Mouse (Mus musculus) embryo, embryonic 10.5 days (tissue): ENCODE measurements at regions not wholly inside any gene's neighbourhood (a gene's known extent, or its start where the extent isn't known, plus 50 kb on each side); places are given as distances from the start of the nearest gene placed in this dataset.

Experiments
- DNase-seq: peaks from one replicate; pipeline ENCODE4 v3.0.0-alpha.2; 2015; ENCODE audit warnings: low spot score

GRCm38 (mm10) chr10:37613936-37614335 lies 475.2 kb upstream of the Marcks start:
- no peak for DNase-seq

- DNase-seq: no peak
These were observed 464.8 kb upstream of the Marcks start for GRCm38 (mm10) chr10:37603529-37603928.

- no peak for DNase-seq
These were observed 464.2 kb upstream of the Marcks start for GRCm38 (mm10) chr10:37602936-37603335.

- no peak for DNase-seq
These were observed 451.2 kb upstream of the Marcks start for GRCm38 (mm10) chr10:37589889-37590288.

- DNase-seq: no peak
These were observed 450.3 kb upstream of the Marcks start for GRCm38 (mm10) chr10:37589009-37589408.

GRCm38 (mm10) chr10:37571171-37571570 lies 432.5 kb upstream of the Marcks start:
- DNase-seq: no peak

- no peak for DNase-seq
These were observed 423.0 kb upstream of the Marcks start for GRCm38 (mm10) chr10:37561705-37562104.

GRCm38 (mm10) chr10:37549446-37549845 lies 410.7 kb upstream of the Marcks start:
- DNase-seq: no peak

GRCm38 (mm10) chr10:37540703-37541102 lies 402.0 kb upstream of the Marcks start:
- DNase-seq: no peak

- DNase-seq: peak; percentile 9
These were observed 367.4 kb upstream of the Marcks start for GRCm38 (mm10) chr10:37505966-37506615.

GRCm38 (mm10) chr10:37504468-37504867 lies 365.7 kb upstream of the Marcks start:
- DNase-seq: no peak

- no peak for DNase-seq
These were observed 363.8 kb upstream of the Marcks start for GRCm38 (mm10) chr10:37502505-37502904.

- DNase-seq: no peak
These were observed 362.3 kb upstream of the Marcks start for GRCm38 (mm10) chr10:37501043-37501442.

GRCm38 (mm10) chr10:37495467-37495866 lies 356.7 kb upstream of the Marcks start:
- DNase-seq: no peak

GRCm38 (mm10) chr10:37494552-37495166 lies 355.9 kb upstream of the Marcks start:
- no peak for DNase-seq

GRCm38 (mm10) chr10:37494098-37494497 lies 355.4 kb upstream of the Marcks start:
- no peak for DNase-seq

GRCm38 (mm10) chr10:37484311-37485023 lies 345.7 kb upstream of the Marcks start:
- DNase-seq: no peak

GRCm38 (mm10) chr10:37483521-37483920 lies 344.8 kb upstream of the Marcks start:
- DNase-seq: peak; percentile 48

- no peak for DNase-seq
These were observed 343.2 kb upstream of the Marcks start for GRCm38 (mm10) chr10:37481879-37482278.

- no peak for DNase-seq
These were observed 341.6 kb upstream of the Marcks start for GRCm38 (mm10) chr10:37480331-37480730.

- DNase-seq: no peak
These were observed 339.4 kb upstream of the Marcks start for GRCm38 (mm10) chr10:37478108-37478507.

- DNase-seq: no peak
These were observed 334.4 kb upstream of the Marcks start for GRCm38 (mm10) chr10:37473086-37473485.

- no peak for DNase-seq
These were observed 318.7 kb upstream of the Marcks start for GRCm38 (mm10) chr10:37457384-37457783.
